Mouse (Mus musculus) kidney, adult 2 months (tissue): Measurements from ENCODE around the gene Acbd5.

Experiments
- CTCF ChIP-seq: fragments of 200-500 bp; conservative IDR thresholded peaks from 2 replicates; pipeline ENCODE4 v1.5.1; 2011; ENCODE audit warnings: low read depth, mild to moderate bottlenecking, control low read depth, low read length, moderate library complexity, mixed read lengths; ENCODE audit not compliant: insufficient read depth, insufficient read length
- POLR2A ChIP-seq: fragments of 200-500 bp; IDR thresholded peaks from one replicate; pipeline ENCODE4 v1.6.1; 2011; ENCODE audit warnings: low read depth, low read length, control low read depth

- no peak for TF ChIP-seq POLR2A
- TF ChIP-seq CTCF = no peak
Measured at GRCm38 (mm10) chr2:23155199-23155621, 87.2 kb downstream of the Acbd5 start.
